ENCODE assay signal across 27 mouse cellular contexts in genomic region chr11:73228881-73229280, GRCm38 (mm10). TPM values are rescaled to one million over a fixed set of nuclear protein-coding genes. Genes with fewer than 3 reads are reported as not detected.
DNase-seq lines count a peak whose midpoint lies in the region; ATAC-seq and TF ChIP-seq lines count a peak whose summit lies in the region.
"Had no signal": no experiment of that assay in that cellular context is flagged by ENCODE, and none has a peak within 500 bp of the region (broad histone marks: within the 10 kb centered on the region; RNA-seq: fewer than 3 reads in every experiment).

No protein-coding gene starts in this region.

- H3K4me1 ChIP-seq in kidney, embryonic 14.5 days (ENCODE audit: control insufficient read depth, insufficient read depth, low read length) = no peaks in the 10 kb centered on the region
- peaks cover 6% of the 10 kb centered on the region; the same call in 1 of the 2 replicates for H3K4me1 ChIP-seq in liver, adult 2 months (ENCODE audit: control insufficient read depth, insufficient read depth, low read length)
- no peaks in the 10 kb centered on the region for H3K4me1 ChIP-seq in liver, embryonic 11.5 days (replicated peaks; ENCODE audit: control insufficient read depth, insufficient read depth, low read length)
- H3K4me1 ChIP-seq: embryonic facial prominence, embryonic 13.5 days; embryonic facial prominence, embryonic 15.5 days; forebrain, embryonic 13.5 days; forebrain, embryonic 15.5 days had no signal

- H3K4me2 ChIP-seq in kidney, embryonic 14.5 days (replicated peaks; ENCODE audit: low read depth, low read length) = no peak overlapping the region
- no peak overlapping the region for H3K4me2 ChIP-seq in liver, embryonic 11.5 days
- H3K4me2 ChIP-seq: embryonic facial prominence, embryonic 13.5 days; embryonic facial prominence, embryonic 15.5 days; forebrain, embryonic 13.5 days; forebrain, embryonic 15.5 days had no signal

- H3K36me3 ChIP-seq in kidney, embryonic 14.5 days (ENCODE audit: control insufficient read depth, insufficient read depth, low read length) = no peaks in the 10 kb centered on the region
- no peaks in the 10 kb centered on the region for H3K36me3 ChIP-seq in liver, adult 2 months (ENCODE audit: control insufficient read depth, insufficient read depth, low read length)
- H3K36me3 ChIP-seq in liver, embryonic 11.5 days (ENCODE audit: control insufficient read depth, insufficient read depth, low read length) = no peaks in the 10 kb centered on the region
- H3K36me3 ChIP-seq: embryonic facial prominence, embryonic 13.5 days; embryonic facial prominence, embryonic 15.5 days; forebrain, embryonic 15.5 days; G1E had no signal

- peak; percentile 31 for DNase-seq in kidney, adult 11 months
- no peak for DNase-seq in kidney, postnatal 10 days
- DNase-seq in kidney, adult 8-10 months = peak; percentile 8 to 20
- peak; percentile 92 for DNase-seq in liver, adult 2 months (ENCODE audit: extremely low read depth, low read depth, low spot score)
- DNase-seq in liver, embryonic 11.5 days (ENCODE audit: low spot score) = no peak
- DNase-seq: adrenal gland, adult 2 months; adrenal gland, postnatal 10 days; adrenal gland, postnatal 25 days; B cell, adult 2 months; cerebellum, adult 11 months; cerebellum, adult 18-20 months; cerebellum, adult 8-10 months; cerebellum, adult 9-11 months; cerebellum, postnatal 14 days; cerebellum, postnatal 36 days; embryo, embryonic 11 days; forebrain, postnatal 0 days had no signal

- no peak for ATAC-seq in kidney, embryonic 14.5 days (ENCODE audit: low FRiP score, low TSS enrichment)
- ATAC-seq in liver, embryonic 11.5 days (replicated peaks; ENCODE audit: low FRiP score) = no peak
- ATAC-seq: CD4-positive, CD25-positive, alpha-beta regulatory T cell, adult 4 months; forebrain, embryonic 13.5 days; forebrain, embryonic 15.5 days; forebrain, postnatal 0 days had no signal

- H3K4me3 ChIP-seq in kidney, embryonic 14.5 days (ENCODE audit: low read length) = no peak overlapping the region
- H3K4me3 ChIP-seq in liver, adult 2 months (ENCODE audit: insufficient read depth, low read depth, low read length) = no peak overlapping the region
- no peak overlapping the region for H3K4me3 ChIP-seq in liver, embryonic 11.5 days (ENCODE audit: low read depth, low read length)
- H3K4me3 ChIP-seq: embryonic facial prominence, embryonic 13.5 days; embryonic facial prominence, embryonic 15.5 days; forebrain, embryonic 13.5 days; forebrain, embryonic 15.5 days had no signal

- no peak overlapping the region for H3K27ac ChIP-seq in kidney, embryonic 14.5 days (ENCODE audit: low read depth, low read length)
- no peak overlapping the region for H3K27ac ChIP-seq in liver, adult 2 months (replicated peaks; ENCODE audit: insufficient read depth, low read depth, low read length)
- no peak overlapping the region for H3K27ac ChIP-seq in liver, embryonic 11.5 days (ENCODE audit: low read depth, low read length)
- H3K27ac ChIP-seq: embryonic facial prominence, embryonic 13.5 days; embryonic facial prominence, embryonic 15.5 days; forebrain, embryonic 13.5 days; forebrain, embryonic 15.5 days had no signal

- TF ChIP-seq CTCF in liver, adult 2 months (IDR thresholded peaks at IDR 0.05; ENCODE audit: low read depth, low read length) = no peak

- WGBS in kidney, embryonic 14.5 days = 74% methylated on average over 5 of the region's 5 CpGs
- WGBS in liver, adult 2 months = 21% methylated on average over 5 of the region's 5 CpGs
- 72% methylated on average over 5 of the region's 5 CpGs for WGBS in liver, embryonic 11.5 days

- no peak for TF ChIP-seq POLR2A in liver, adult 2 months (IDR thresholded peaks at IDR 0.05; ENCODE audit: extremely low read depth, insufficient read depth, low read length)

- H3K79me2 ChIP-seq in liver, adult 2 months (ENCODE audit: control insufficient read depth, insufficient read depth, low read length) = no peaks in the 10 kb centered on the region

- H3K9me3 ChIP-seq in kidney, embryonic 14.5 days (ENCODE audit: control insufficient read depth, low read length) = no peaks in the 10 kb centered on the region
- H3K9me3 ChIP-seq in liver, embryonic 11.5 days (ENCODE audit: control insufficient read depth, low read length) = no peaks in the 10 kb centered on the region
- H3K9me3 ChIP-seq: embryonic facial prominence, embryonic 15.5 days; forebrain, embryonic 15.5 days; G1E had no signal

- no peak overlapping the region for H3K9ac ChIP-seq in kidney, embryonic 14.5 days (ENCODE audit: low read depth, low read length)
- no peak overlapping the region for H3K9ac ChIP-seq in liver, adult 2 months (ENCODE audit: low read depth, low read length)
- no peak overlapping the region for H3K9ac ChIP-seq in liver, embryonic 11.5 days (ENCODE audit: low read depth, low read length)
- H3K9ac ChIP-seq: embryonic facial prominence, embryonic 13.5 days; embryonic facial prominence, embryonic 15.5 days; forebrain, embryonic 13.5 days; forebrain, embryonic 15.5 days; forebrain, postnatal 0 days had no signal

- H3K27me3 ChIP-seq in kidney, embryonic 14.5 days (ENCODE audit: control insufficient read depth, insufficient read depth, low read length) = no peaks in the 10 kb centered on the region
- no peaks in the 10 kb centered on the region for H3K27me3 ChIP-seq in liver, adult 2 months (ENCODE audit: control insufficient read depth, insufficient read depth, low read length)
- no peaks in the 10 kb centered on the region for H3K27me3 ChIP-seq in liver, embryonic 11.5 days (replicated peaks; ENCODE audit: control insufficient read depth, insufficient read depth, low read length)
- H3K27me3 ChIP-seq: embryonic facial prominence, embryonic 13.5 days; embryonic facial prominence, embryonic 15.5 days; forebrain, embryonic 13.5 days; forebrain, embryonic 15.5 days had no signal

RNA-seq across cellular contexts. Expression of gene Trpv1, which starts 5.2 kb away (rescaled TPM):
- not detected in 2 replicates for polyA plus RNA-seq in kidney, embryonic 14.5 days (2014; fragmentation: Nextera tagmentation; extraction: Ambion mirVana)
- total RNA-seq in liver, adult 2 months (2014; rRNA removed) = 0.18 and 0.20 TPM in 2 replicates
- 0.06 and 0.28 TPM in 2 replicates for polyA plus RNA-seq in liver, adult 2 months (2012; rRNA removed)
- polyA plus RNA-seq in liver, embryonic 11.5 days (2014; fragmentation: Nextera tagmentation; extraction: Ambion mirVana) = not detected in 2 replicates
- total RNA-seq: common myeloid progenitor, adult 5-6 weeks; G1E had no signal
- polyA plus RNA-seq: CD4-positive, CD25-positive, alpha-beta regulatory T cell, adult 4 months; embryonic facial prominence, embryonic 13.5 days; forebrain, embryonic 11.5 days; forebrain, embryonic 13.5 days; G1E had no signal

RNA-seq across cellular contexts. Expression of gene Shpk, which starts 29.6 kb away (rescaled TPM):
- polyA plus RNA-seq in kidney, embryonic 14.5 days (2014; fragmentation: Nextera tagmentation; extraction: Ambion mirVana) = 0.77 and 1.1 TPM in 2 replicates
- total RNA-seq in liver, adult 2 months (2014; rRNA removed) = 38.3 and 38.6 TPM in 2 replicates
- polyA plus RNA-seq in liver, adult 2 months (2012; rRNA removed) = 43.5 and 44.5 TPM in 2 replicates
- polyA plus RNA-seq in liver, embryonic 11.5 days (2014; fragmentation: Nextera tagmentation; extraction: Ambion mirVana) = 2.6 and 2.7 TPM in 2 replicates

RNA-seq across cellular contexts. Expression of gene Ctns, which starts 30.0 kb away (rescaled TPM):
- 15.3 and 19.5 TPM in 2 replicates for polyA plus RNA-seq in kidney, embryonic 14.5 days (2014; fragmentation: Nextera tagmentation; extraction: Ambion mirVana)
- 11.5 and 15.6 TPM in 2 replicates for total RNA-seq in liver, adult 2 months (2014; rRNA removed)
- 13.1 and 16.6 TPM in 2 replicates for polyA plus RNA-seq in liver, adult 2 months (2012; rRNA removed)
- 11.7 and 12.3 TPM in 2 replicates for polyA plus RNA-seq in liver, embryonic 11.5 days (2014; fragmentation: Nextera tagmentation; extraction: Ambion mirVana)

RNA-seq across cellular contexts. Expression of gene Trpv3, which starts 38.3 kb away (rescaled TPM):
- 0.14 and 0.15 TPM in 2 replicates for polyA plus RNA-seq in kidney, embryonic 14.5 days (2014; fragmentation: Nextera tagmentation; extraction: Ambion mirVana)
- under 0.01 TPM in 2 replicates for total RNA-seq in liver, adult 2 months (2014; rRNA removed)
- polyA plus RNA-seq in liver, adult 2 months (2012; rRNA removed) = 0.01 TPM in 2 replicates
- 0.04 TPM in 1 of 2 replicates, not detected in the other for polyA plus RNA-seq in liver, embryonic 11.5 days (2014; fragmentation: Nextera tagmentation; extraction: Ambion mirVana)
- total RNA-seq: CH12.LX; common myeloid progenitor, adult 5-6 weeks had no signal
- polyA plus RNA-seq: forebrain, embryonic 11.5 days; G1E had no signal

RNA-seq across cellular contexts. Expression of gene Tax1bp3, which starts 52.0 kb away (rescaled TPM):
- 195 and 209 TPM in 2 replicates for polyA plus RNA-seq in kidney, embryonic 14.5 days (2014; fragmentation: Nextera tagmentation; extraction: Ambion mirVana)
- 11.5 and 13.2 TPM in 2 replicates for total RNA-seq in liver, adult 2 months (2014; rRNA removed)
- polyA plus RNA-seq in liver, adult 2 months (2012; rRNA removed) = 16.6 and 19.4 TPM in 2 replicates
- 81.1 and 85.3 TPM in 2 replicates for polyA plus RNA-seq in liver, embryonic 11.5 days (2014; fragmentation: Nextera tagmentation; extraction: Ambion mirVana)

Comparison
In these comparisons a context has a peak if more than half of its experiments do, and no peak if none do; other contexts are left out.
1. DNase-seq: peak in kidney, adult 11 months (single experiment), kidney, adult 8-10 months (2 of 2) and liver, adult 2 months (single experiment); none in kidney, postnatal 10 days (single experiment) and liver, embryonic 11.5 days (single experiment).
2. RNA of gene Shpk, which starts 29.6 kb away (polyA plus RNA-seq): 43.5 to 44.5 TPM in liver, adult 2 months; 2.6 to 2.7 TPM in liver, embryonic 11.5 days and 0.77 to 1.1 TPM in kidney, embryonic 14.5 days; every median in the first group is over 10 times any median in the second.